Mouse (Mus musculus) lung, embryonic 15.5 days (tissue): ENCODE data around the gene Amz1. TPM values are rescaled to one million over a fixed set of nuclear protein-coding genes. Genes with fewer than 3 reads are reported as not detected.
A peak's percentile ranks its signal among the peaks of the same experiment; 100 is the strongest.

Source experiments
- ATAC-seq: fragments of 200-750 bp; cut with Nextera tagmentation; 2 replicates; pipeline ENCODE4 v1.8.0; 2017; ENCODE audit warnings: moderate number of reproducible peaks, borderline replicate concordance; ENCODE audit not compliant: low FRiP score, low TSS enrichment; ENCODE audit errors: extremely low read depth
- H3K27ac ChIP-seq: fragments of 300-500 bp; sonication (generic); 2 replicates; pipeline ENCODE4 v1.5.1; 2015; ENCODE audit warnings: moderate library complexity, mild to moderate bottlenecking, inconsistent platforms
- H3K27me3 ChIP-seq: fragments of 300-500 bp; sonication (generic); 2 replicates; pipeline ENCODE4 v1.6.1; 2015; ENCODE audit warnings: inconsistent platforms
- H3K36me3 ChIP-seq: fragments of 300-500 bp; sonication (generic); 2 replicates; pipeline ENCODE4 v1.6.1; 2015; ENCODE audit warnings: inconsistent platforms
- H3K4me1 ChIP-seq: fragments of 300-500 bp; sonication (generic); 2 replicates; pipeline ENCODE4 v1.6.1; 2015; ENCODE audit warnings: inconsistent platforms
- H3K4me2 ChIP-seq: fragments of 300-500 bp; sonication (generic); 2 replicates; pipeline ENCODE4 v1.6.1; 2015; ENCODE audit warnings: inconsistent platforms, mild to moderate bottlenecking, moderate library complexity
- H3K4me3 ChIP-seq: fragments of 300-500 bp; sonication (generic); 2 replicates; pipeline ENCODE4 v1.5.1; 2015; ENCODE audit warnings: mild to moderate bottlenecking, inconsistent platforms
- H3K9ac ChIP-seq: fragments of 300-500 bp; sonication (generic); 2 replicates; pipeline ENCODE4 v1.6.1; 2015; ENCODE audit warnings: inconsistent platforms
- H3K9me3 ChIP-seq: fragments of 300-500 bp; sonication (generic); 2 replicates; pipeline ENCODE4 v1.6.1; 2016; ENCODE audit warnings: inconsistent platforms
- WGBS: fragments of 180-500 bp; shearing (Covaris S2); methylation state at CpG from one replicate; pipeline ENCODE4 v1.1.7; 2015; 5-methylcytosine and 5-hydroxymethylcytosine counted together
- polyA plus RNA-seq: library from polyadenylated mRNA; unstranded; fragments of >200 nt; fragmentation: Nextera tagmentation; extraction: Ambion mirVana; gene quantifications from 2 replicates; pipeline ENCODE4 v1.2.1, GENCODE M21; 2015

Amz1 gene
- polyA plus RNA-seq, 1 experiment from 2014 or later: 1.3 TPM

DNA sequence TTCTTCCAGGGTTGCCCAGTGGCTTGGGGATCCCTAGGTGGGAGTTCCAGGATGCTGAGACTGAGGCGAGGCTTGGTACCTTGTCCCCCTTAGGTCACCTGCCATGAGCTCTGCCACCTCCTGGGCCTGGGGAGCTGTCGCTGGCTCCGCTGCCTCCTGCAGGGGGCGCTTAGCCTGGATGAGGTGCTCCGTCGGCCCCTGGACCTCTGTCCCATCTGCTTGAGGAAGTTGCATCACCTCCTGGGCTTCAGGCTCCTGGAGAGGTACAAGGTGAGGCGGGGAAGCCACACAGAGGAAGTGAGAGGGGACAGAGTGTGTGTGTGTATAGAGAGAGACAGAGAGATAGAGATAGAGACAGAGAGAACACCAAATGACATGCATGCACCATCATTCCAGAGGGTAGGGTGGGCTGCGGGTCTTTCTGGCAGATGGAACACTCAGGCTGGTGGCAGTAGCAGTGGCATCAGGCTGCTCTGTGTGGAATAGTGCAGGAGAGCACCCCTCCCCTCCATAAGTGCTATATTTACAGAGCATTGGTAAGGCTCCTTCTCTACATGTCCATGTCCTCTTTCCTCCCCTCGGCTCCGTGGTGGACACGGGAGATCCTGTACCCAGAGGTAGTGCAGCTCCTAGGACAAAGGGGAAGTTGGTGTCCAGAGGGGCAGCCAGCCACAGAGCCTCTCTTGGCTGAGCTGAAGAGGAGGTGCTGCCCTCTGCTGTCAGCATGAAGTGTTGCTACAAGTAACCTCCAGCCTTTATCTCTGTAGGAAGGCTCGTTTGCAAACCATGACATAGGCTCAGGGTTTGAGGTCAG is 25.3 kb downstream of the Amz1 start:
- Histone ChIP-seq H3K9ac (peak overlapping the region; percentile 39), H3K9me3 (0 out of 2 replicates have a peak, but pooled peaks cover 3% of the 10 kb centered on the region), H3K4me1 (peaks cover 8% of the 10 kb centered on the region), H3K27ac (0 out of 2 replicates have a peak overlapping the region, but pooled peaks have one; percentile 20), H3K36me3 (no peaks in the 10 kb centered on the region), H3K4me2 (peak overlapping the region; percentile 53), H3K27me3 (no peaks in the 10 kb centered on the region), H3K4me3 (peak overlapping the region; percentile 25)
- ATAC-seq: peak; percentile 69
- WGBS: 10% methylated on average over 12 of the region's 12 CpGs

- 2% methylated on average over 1 of the region's 2 CpGs for WGBS
- no peak for ATAC-seq
- Histone ChIP-seq H3K36me3 (peaks cover 6% of the 10 kb centered on the region; the same call in 1 of the 2 replicates), H3K4me3 (no peak overlapping the region), H3K9ac (no peak overlapping the region), H3K4me1 (peaks cover 8% of the 10 kb centered on the region), H3K27me3 (no peaks in the 10 kb centered on the region), H3K27ac (no peak overlapping the region), H3K4me2 (no peak overlapping the region), H3K9me3 (0 out of 2 replicates have a peak, but pooled peaks cover 3% of the 10 kb centered on the region)
These were observed 27.0 kb downstream of the Amz1 start for GRCm38 (mm10) chr5:140750925-140751324.

GRCm38 (mm10) chr5:140752041-140752440 is 28.1 kb downstream of the Amz1 start:
- no peaks in the 10 kb centered on the region for H3K27me3 ChIP-seq
- H3K36me3 ChIP-seq: peaks cover 11% of the 10 kb centered on the region; the same call in 1 of the 2 replicates
- no peak overlapping the region for H3K27ac ChIP-seq
- no peak for ATAC-seq
- H3K4me2 ChIP-seq: no peak overlapping the region
- H3K9ac ChIP-seq: no peak overlapping the region
- 91% methylated on average over 14 of the region's 15 CpGs for WGBS
- H3K4me3 ChIP-seq: no peak overlapping the region
- peaks cover 14% of the 10 kb centered on the region for H3K4me1 ChIP-seq
- 0 out of 2 replicates have a peak, but pooled peaks cover 3% of the 10 kb centered on the region for H3K9me3 ChIP-seq

DNA sequence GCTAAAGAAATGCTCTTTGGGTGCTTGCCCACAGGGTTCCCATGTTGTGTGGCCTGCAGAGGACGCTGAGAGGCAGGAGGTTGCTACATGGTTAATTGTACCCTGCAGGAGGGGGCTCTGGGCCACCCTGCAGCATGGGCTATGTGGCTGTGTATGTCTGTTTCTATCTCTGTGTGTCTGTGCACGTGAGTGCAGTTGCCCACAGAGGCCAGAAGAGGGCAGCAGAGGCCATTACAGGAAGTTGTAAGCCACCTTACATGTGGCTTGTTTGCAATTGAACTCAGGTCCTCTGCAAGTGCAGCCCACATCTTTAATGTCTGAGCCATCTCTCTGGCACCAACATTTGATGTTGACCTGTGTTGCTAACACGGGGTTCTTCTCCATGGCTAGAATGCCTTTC is 28.7 kb downstream of the Amz1 start:
- 97% methylated on average over 3 of the region's 3 CpGs for WGBS
- peaks cover 14% of the 10 kb centered on the region for H3K4me1 ChIP-seq

DNA sequence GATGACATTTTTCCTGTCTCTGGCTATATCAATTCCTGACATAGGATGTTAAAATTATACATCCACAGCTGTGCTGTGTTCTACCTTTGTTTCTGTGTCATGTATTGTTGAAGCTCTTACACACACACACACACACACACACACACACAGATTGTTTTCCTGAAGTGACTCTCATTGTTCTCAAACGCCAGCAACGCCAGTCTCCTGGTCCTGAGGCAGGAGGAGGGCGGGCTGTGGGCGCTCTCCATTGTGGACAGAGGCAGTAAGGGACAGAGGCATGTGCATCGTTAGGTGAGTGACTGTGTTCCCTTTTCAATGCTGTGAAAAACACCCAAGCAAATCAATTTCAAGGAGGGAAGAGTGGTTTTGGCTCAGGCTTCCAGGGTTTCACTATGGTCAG is 29.3 kb downstream of the Amz1 start:
- H3K4me1 ChIP-seq: peaks cover 14% of the 10 kb centered on the region
- 66% methylated on average over 5 of the region's 5 CpGs for WGBS
- no peak overlapping the region for H3K4me2 ChIP-seq
- no peak overlapping the region for H3K4me3 ChIP-seq
- H3K9ac ChIP-seq: no peak overlapping the region
- no peaks in the 10 kb centered on the region for H3K27me3 ChIP-seq
- peak overlapping the region; percentile 49; the same call in 1 of the 2 replicates for H3K27ac ChIP-seq
- 0 out of 2 replicates have a peak, but pooled peaks cover 3% of the 10 kb centered on the region for H3K9me3 ChIP-seq
- H3K36me3 ChIP-seq: peaks cover 20% of the 10 kb centered on the region; the same call in 1 of the 2 replicates
- no peak for ATAC-seq

More for the DNA sequence above, 28.7 kb downstream of the Amz1 start:
- Histone ChIP-seq H3K9ac (no peak overlapping the region), H3K27ac (peak overlapping the region; percentile 49; the same call in 1 of the 2 replicates), H3K27me3 (no peaks in the 10 kb centered on the region), H3K4me3 (no peak overlapping the region), H3K36me3 (peaks cover 17% of the 10 kb centered on the region; the same call in 1 of the 2 replicates), H3K4me2 (no peak overlapping the region), H3K9me3 (0 out of 2 replicates have a peak, but pooled peaks cover 3% of the 10 kb centered on the region)
- ATAC-seq: no peak

GRCm38 (mm10) chr5:140758864-140759263 is 34.9 kb downstream of the Amz1 start:
- no peak for ATAC-seq
- Histone ChIP-seq H3K4me2 (no peak overlapping the region), H3K9ac (no peak overlapping the region), H3K27me3 (no peaks in the 10 kb centered on the region), H3K4me1 (peaks cover 6% of the 10 kb centered on the region; the same call in 1 of the 2 replicates), H3K27ac (no peak overlapping the region), H3K9me3 (no peaks in the 10 kb centered on the region), H3K36me3 (peaks cover 50% of the 10 kb centered on the region), H3K4me3 (no peak overlapping the region)
- 86% methylated on average over 8 of the region's 8 CpGs for WGBS

GRCm38 (mm10) chr5:140762540-140762939 is 38.6 kb downstream of the Amz1 start:
- Histone ChIP-seq H3K9me3 (no peaks in the 10 kb centered on the region), H3K9ac (no peak overlapping the region), H3K4me3 (no peak overlapping the region), H3K4me2 (no peak overlapping the region), H3K4me1 (peaks cover 14% of the 10 kb centered on the region; the same call in 1 of the 2 replicates), H3K27me3 (no peaks in the 10 kb centered on the region), H3K27ac (no peak overlapping the region), H3K36me3 (peaks cover 35% of the 10 kb centered on the region)
- WGBS: 75% methylated on average over 4 of the region's 4 CpGs
- no peak for ATAC-seq

DNA sequence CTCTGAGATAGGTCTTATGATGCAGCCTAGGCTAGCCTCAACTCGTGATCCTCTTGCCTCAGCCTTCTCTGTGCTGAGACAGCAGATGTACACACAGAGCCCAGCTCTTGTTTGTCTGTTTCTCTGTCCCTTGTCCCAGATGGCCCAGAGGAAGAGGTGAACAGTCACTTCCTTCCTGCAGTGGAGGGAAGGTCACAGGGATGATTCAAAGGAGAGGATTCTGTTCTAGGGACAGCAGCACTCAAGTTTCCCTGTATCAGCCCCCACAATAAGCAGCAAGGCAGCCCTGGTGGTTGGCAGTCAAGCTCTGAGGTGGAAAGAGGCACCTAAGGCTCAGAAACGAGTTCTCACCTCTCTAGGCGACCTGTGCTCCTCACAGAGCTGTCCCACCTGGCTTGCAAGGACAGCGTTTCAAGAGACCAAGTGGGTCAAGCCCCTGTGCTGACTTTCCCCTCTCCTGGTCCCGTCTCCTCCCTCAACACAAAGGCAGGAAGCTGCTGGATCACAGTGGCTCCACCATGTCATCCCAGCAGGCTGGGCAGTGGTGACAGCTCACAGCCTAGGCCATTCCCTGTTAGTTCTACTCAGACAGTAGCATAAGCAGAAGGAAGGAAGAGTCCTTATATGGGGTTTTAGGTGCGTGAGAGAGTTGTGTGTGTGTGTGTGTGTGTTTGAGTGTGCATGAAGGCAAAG is 41.1 kb downstream of the Amz1 start:
- no peak overlapping the region for H3K9ac ChIP-seq
- 0 out of 2 replicates have a peak, but pooled peaks have one; percentile 7 for ATAC-seq

GRCm38 (mm10) chr5:140766566-140766965 is 42.6 kb downstream of the Amz1 start:
- peak overlapping the region; percentile 97; the same call in 1 of the 2 replicates for H3K27ac ChIP-seq
- H3K4me3 ChIP-seq: no peak overlapping the region
- no peak overlapping the region for H3K4me2 ChIP-seq
- no peaks in the 10 kb centered on the region for H3K27me3 ChIP-seq
- H3K9me3 ChIP-seq: no peaks in the 10 kb centered on the region
- ATAC-seq: no peak
- peaks cover 42% of the 10 kb centered on the region for H3K4me1 ChIP-seq
- H3K36me3 ChIP-seq: peaks cover 1% of the 10 kb centered on the region; the same call in 1 of the 2 replicates
- WGBS: 85% methylated on average over 4 of the region's 4 CpGs
- no peak overlapping the region for H3K9ac ChIP-seq

More for the DNA sequence above, 41.1 kb downstream of the Amz1 start:
- Histone ChIP-seq H3K9me3 (no peaks in the 10 kb centered on the region), H3K27me3 (no peaks in the 10 kb centered on the region), H3K4me1 (peaks cover 37% of the 10 kb centered on the region), H3K36me3 (peaks cover 15% of the 10 kb centered on the region), H3K4me2 (no peak overlapping the region), H3K27ac (peak overlapping the region; percentile 79), H3K4me3 (no peak overlapping the region)
- 51% methylated on average over 6 of the region's 6 CpGs for WGBS

DNA sequence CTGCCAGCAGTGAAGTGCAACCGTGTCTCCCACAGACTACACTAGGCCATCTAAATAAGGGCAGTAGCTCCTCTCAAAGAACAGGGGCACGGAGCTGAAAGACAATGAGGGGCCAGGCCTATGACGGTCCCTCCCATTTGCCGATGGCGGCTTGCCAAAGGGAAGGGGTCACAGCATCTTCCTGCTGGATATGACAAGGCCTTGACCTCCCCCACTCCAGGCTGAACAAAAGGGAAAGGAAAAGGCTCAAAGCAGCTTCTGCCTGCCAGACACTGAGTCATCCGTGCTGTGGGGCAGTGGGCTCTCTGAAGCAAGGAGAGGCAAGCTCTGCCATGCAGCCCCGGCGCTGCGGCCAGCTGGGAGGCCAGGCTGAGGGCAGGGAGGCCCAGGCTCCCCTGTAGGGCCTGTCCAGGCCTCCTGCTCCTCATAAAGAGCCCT is 43.8 kb downstream of the Amz1 start:
- Histone ChIP-seq H3K9ac (0 out of 2 replicates have a peak overlapping the region, but pooled peaks have one; percentile 13), H3K4me2 (peak overlapping the region; percentile 26; the same call in 1 of the 2 replicates), H3K9me3 (no peaks in the 10 kb centered on the region), H3K27me3 (no peaks in the 10 kb centered on the region), H3K36me3 (no peaks in the 10 kb centered on the region), H3K4me3 (no peak overlapping the region), H3K27ac (peak overlapping the region; percentile 97), H3K4me1 (peaks cover 54% of the 10 kb centered on the region)
- peak; percentile 76 for ATAC-seq
- 23% methylated on average over 9 of the region's 9 CpGs for WGBS

DNA sequence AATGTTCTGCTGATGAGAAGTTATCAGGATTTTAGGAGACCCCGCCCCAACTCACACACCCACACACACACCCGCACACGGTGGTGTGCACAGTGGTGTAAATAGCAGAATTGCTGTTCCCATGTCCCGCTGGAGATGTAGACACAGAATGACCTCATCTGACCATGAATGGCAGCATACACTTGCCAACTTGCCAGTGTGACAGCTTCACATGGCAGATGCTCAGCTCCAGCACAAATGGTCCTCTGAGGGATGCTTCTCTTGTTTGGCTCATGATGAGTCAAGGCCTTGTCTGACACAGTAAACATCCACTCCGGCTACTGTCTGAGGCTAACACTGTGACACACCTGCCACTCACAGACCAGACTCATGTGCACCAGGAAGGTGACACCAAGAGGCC is 44.4 kb downstream of the Amz1 start:
- WGBS: 47% methylated on average over 5 of the region's 5 CpGs
- peaks cover 54% of the 10 kb centered on the region for H3K4me1 ChIP-seq
- no peaks in the 10 kb centered on the region for H3K36me3 ChIP-seq
- ATAC-seq: peak; percentile 20; the same call in 1 of the 2 replicates
- H3K27me3 ChIP-seq: no peaks in the 10 kb centered on the region
- H3K9ac ChIP-seq: no peak overlapping the region
- peak overlapping the region; percentile 97 for H3K27ac ChIP-seq
- no peaks in the 10 kb centered on the region for H3K9me3 ChIP-seq
- H3K4me3 ChIP-seq: no peak overlapping the region
- H3K4me2 ChIP-seq: no peak overlapping the region; the same call in 1 of the 2 replicates
